Mouse (Mus musculus) midbrain, embryonic 11.5 days (tissue): ENCODE results near the gene Tex101. TPM values are rescaled to one million over a fixed set of nuclear protein-coding genes. Genes with fewer than 3 reads are reported as not detected.

Experiments
- ATAC-seq: fragments of 200-750 bp; cut with Nextera tagmentation; 2 replicates; pipeline ENCODE4 v1.8.0; 2017; ENCODE audit warnings: moderate TSS enrichment, moderate library complexity; ENCODE audit not compliant: low FRiP score
- DNase-seq: peaks from one replicate; pipeline ENCODE4 v3.0.0; 2015; ENCODE audit warnings: low spot score; ENCODE audit errors: missing footprints
- H3K27ac ChIP-seq: fragments of 300-500 bp; sonication (generic); 2 replicates; pipeline ENCODE4 v1.5.1; 2014; ENCODE audit warnings: low read depth, low read length
- H3K27me3 ChIP-seq: fragments of 300-500 bp; sonication (generic); 2 replicates; pipeline ENCODE4 v1.6.1; 2014; ENCODE audit warnings: mild to moderate bottlenecking, low read length, moderate library complexity, mixed read lengths; ENCODE audit not compliant: control insufficient read depth, insufficient read depth
- H3K36me3 ChIP-seq: fragments of 300-500 bp; sonication (generic); 2 replicates; pipeline ENCODE4 v1.6.1; 2014; ENCODE audit warnings: mild to moderate bottlenecking, low read length, moderate library complexity, mixed read lengths; ENCODE audit not compliant: control insufficient read depth, insufficient read depth
- H3K4me1 ChIP-seq: fragments of 300-500 bp; sonication (generic); 2 replicates; pipeline ENCODE4 v1.6.1; 2014; ENCODE audit warnings: low read length; ENCODE audit not compliant: control insufficient read depth, insufficient read depth
- H3K4me2 ChIP-seq: fragments of 300-500 bp; sonication (generic); 2 replicates; pipeline ENCODE4 v1.6.1; 2014; ENCODE audit warnings: mild to moderate bottlenecking, moderate library complexity
- H3K4me3 ChIP-seq: fragments of 300-500 bp; sonication (generic); 2 replicates; pipeline ENCODE4 v1.5.1; 2014; ENCODE audit warnings: low read depth, low read length
- H3K9ac ChIP-seq: fragments of 300-500 bp; sonication (generic); 2 replicates; pipeline ENCODE4 v1.6.1; 2014; ENCODE audit warnings: low read length
- H3K9me3 ChIP-seq: fragments of 300-500 bp; sonication (generic); 2 replicates; pipeline ENCODE4 v1.6.1; 2016; ENCODE audit warnings: low read length; ENCODE audit not compliant: control insufficient read depth
- WGBS: fragments of 180-500 bp; shearing (Covaris S2); extraction: QIAGEN DNeasy Blood & Tissue Kit; methylation state at CpG from one replicate; pipeline ENCODE4 v1.1.7; 2014; 5-methylcytosine and 5-hydroxymethylcytosine counted together
- polyA plus RNA-seq: library from polyadenylated mRNA; unstranded; fragments of >200 nt; fragmentation: Nextera tagmentation; extraction: Ambion mirVana; gene quantifications from 2 replicates; pipeline ENCODE4 v1.2.1, GENCODE M21; 2014

Gene Tex101
- polyA plus RNA-seq, 1 experiment from 2014 or later: not detected

- WGBS: 76% methylated on average over 9 of the region's 9 CpGs
- Histone ChIP-seq H3K9me3 (no peaks in the 10 kb centered on the region), H3K4me3 (no peak overlapping the region), H3K36me3 (no peaks in the 10 kb centered on the region), H3K27ac (no peak overlapping the region), H3K4me1 (no peaks in the 10 kb centered on the region), H3K9ac (no peak overlapping the region), H3K4me2 (no peak overlapping the region), H3K27me3 (no peaks in the 10 kb centered on the region)
- DNase-seq (no peak), ATAC-seq (no peak)
Measured at GRCm38 (mm10) chr7:24664959-24665358, 11.5 kb downstream of the Tex101 start.

GRCm38 (mm10) chr7:24664301-24664700 lies 12.2 kb downstream of the Tex101 start:
- no peak for ATAC-seq

GRCm38 (mm10) chr7:24662575-24662974 lies 13.9 kb downstream of the Tex101 start:
- Histone ChIP-seq H3K27ac (no peak overlapping the region), H3K4me3 (no peak overlapping the region), H3K4me2 (no peak overlapping the region), H3K4me1 (no peaks in the 10 kb centered on the region; the same call in 1 of the 2 replicates), H3K27me3 (no peaks in the 10 kb centered on the region), H3K9ac (no peak overlapping the region), H3K36me3 (no peaks in the 10 kb centered on the region), H3K9me3 (no peaks in the 10 kb centered on the region)
- peak; percentile 54 for ATAC-seq
- DNase-seq: peak; percentile 99
- 17% methylated on average over 8 of the region's 8 CpGs for WGBS

More at GRCm38 (mm10) chr7:24664301-24664700, 12.2 kb downstream of the Tex101 start:
- H3K9me3 ChIP-seq: no peaks in the 10 kb centered on the region
- no peak overlapping the region for H3K4me3 ChIP-seq
- H3K4me1 ChIP-seq: no peaks in the 10 kb centered on the region; the same call in 1 of the 2 replicates
- H3K9ac ChIP-seq: no peak overlapping the region
- no peaks in the 10 kb centered on the region for H3K36me3 ChIP-seq
- no peaks in the 10 kb centered on the region for H3K27me3 ChIP-seq
- WGBS: 43% methylated on average over 8 of the region's 8 CpGs
- no peak overlapping the region for H3K27ac ChIP-seq
- DNase-seq: no peak
- H3K4me2 ChIP-seq: no peak overlapping the region

- Histone ChIP-seq H3K4me3 (no peak overlapping the region), H3K9ac (no peak overlapping the region), H3K36me3 (no peaks in the 10 kb centered on the region), H3K4me2 (no peak overlapping the region), H3K9me3 (no peaks in the 10 kb centered on the region), H3K27ac (no peak overlapping the region), H3K27me3 (no peaks in the 10 kb centered on the region), H3K4me1 (no peaks in the 10 kb centered on the region; the same call in 1 of the 2 replicates)
- 71% methylated on average over 17 of the region's 17 CpGs for WGBS
- ATAC-seq: no peak
- DNase-seq: no peak
Measured at GRCm38 (mm10) chr7:24661118-24661904, 15.2 kb downstream of the Tex101 start.

- H3K27ac ChIP-seq: no peak overlapping the region
- ATAC-seq (no peak), DNase-seq (no peak)
- H3K36me3 ChIP-seq: no peaks in the 10 kb centered on the region
- H3K4me3 ChIP-seq: no peak overlapping the region
- H3K4me2 ChIP-seq: no peak overlapping the region
- H3K9me3 ChIP-seq: no peaks in the 10 kb centered on the region
- H3K9ac ChIP-seq: no peak overlapping the region; the same call in 1 of the 2 replicates
- no peaks in the 10 kb centered on the region for H3K27me3 ChIP-seq
- no peaks in the 10 kb centered on the region; the same call in 1 of the 2 replicates for H3K4me1 ChIP-seq
- WGBS: 70% methylated on average over 12 of the region's 12 CpGs
Measured at GRCm38 (mm10) chr7:24659737-24660357, 16.6 kb downstream of the Tex101 start.

- Histone ChIP-seq H3K4me2 (no peak overlapping the region), H3K36me3 (no peaks in the 10 kb centered on the region), H3K9me3 (no peaks in the 10 kb centered on the region), H3K4me3 (no peak overlapping the region), H3K27me3 (no peaks in the 10 kb centered on the region), H3K9ac (no peak overlapping the region), H3K4me1 (no peaks in the 10 kb centered on the region), H3K27ac (no peak overlapping the region)
- 22% methylated on average over 7 of the region's 7 CpGs for WGBS
- ATAC-seq: peak; percentile 50; the same call in 1 of the 2 replicates
- peak; percentile 94 for DNase-seq
Measured at GRCm38 (mm10) chr7:24653681-24654080, 22.8 kb downstream of the Tex101 start.

GRCm38 (mm10) chr7:24646486-24646885 lies 30.0 kb downstream of the Tex101 start:
- no peaks in the 10 kb centered on the region for H3K9me3 ChIP-seq
- 83% methylated on average over 7 of the region's 7 CpGs for WGBS
- H3K4me1 ChIP-seq: no peaks in the 10 kb centered on the region
- H3K9ac ChIP-seq: no peak overlapping the region
- no peak overlapping the region for H3K4me2 ChIP-seq
- no peak overlapping the region for H3K4me3 ChIP-seq
- DNase-seq (no peak), ATAC-seq (no peak)
- H3K27ac ChIP-seq: no peak overlapping the region
- no peaks in the 10 kb centered on the region for H3K27me3 ChIP-seq
- no peaks in the 10 kb centered on the region for H3K36me3 ChIP-seq

- H3K36me3 ChIP-seq: no peaks in the 10 kb centered on the region
- H3K4me2 ChIP-seq: no peak overlapping the region
- H3K27me3 ChIP-seq: peaks cover 1% of the 10 kb centered on the region; the same call in 1 of the 2 replicates
- no peak overlapping the region for H3K27ac ChIP-seq
- 74% methylated on average over 7 of the region's 7 CpGs for WGBS
- H3K4me3 ChIP-seq: no peak overlapping the region
- H3K9me3 ChIP-seq: no peaks in the 10 kb centered on the region
- H3K4me1 ChIP-seq: no peaks in the 10 kb centered on the region
- DNase-seq (no peak), ATAC-seq (no peak)
- no peak overlapping the region for H3K9ac ChIP-seq
Measured at GRCm38 (mm10) chr7:24644996-24645395, 31.5 kb downstream of the Tex101 start.

GRCm38 (mm10) chr7:24644492-24644891 lies 32.0 kb downstream of the Tex101 start:
- 80% methylated on average over 6 of the region's 6 CpGs for WGBS
- H3K4me1 ChIP-seq: no peaks in the 10 kb centered on the region
- no peak overlapping the region for H3K4me2 ChIP-seq
- DNase-seq (no peak), ATAC-seq (no peak)
- H3K36me3 ChIP-seq: no peaks in the 10 kb centered on the region
- no peak overlapping the region for H3K9ac ChIP-seq
- peaks cover 5% of the 10 kb centered on the region; the same call in 1 of the 2 replicates for H3K27me3 ChIP-seq
- no peaks in the 10 kb centered on the region for H3K9me3 ChIP-seq
- H3K27ac ChIP-seq: no peak overlapping the region
- H3K4me3 ChIP-seq: no peak overlapping the region
